Mouse (Mus musculus): ENCODE data around the gene Lime1. TPM values are rescaled to one million over a fixed set of nuclear protein-coding genes. Genes with fewer than 3 reads are reported as not detected.

The Lime1 gene
- total RNA-seq, 4 experiments from 2014 or later = 4.6 to 5.1 (median 4.8) TPM

GRCm38 (mm10) chr2:181391022-181391421 is 11.1 kb downstream of the Lime1 start:
- no peak for DNase-seq (ENCODE audit: low spot score)

DNA sequence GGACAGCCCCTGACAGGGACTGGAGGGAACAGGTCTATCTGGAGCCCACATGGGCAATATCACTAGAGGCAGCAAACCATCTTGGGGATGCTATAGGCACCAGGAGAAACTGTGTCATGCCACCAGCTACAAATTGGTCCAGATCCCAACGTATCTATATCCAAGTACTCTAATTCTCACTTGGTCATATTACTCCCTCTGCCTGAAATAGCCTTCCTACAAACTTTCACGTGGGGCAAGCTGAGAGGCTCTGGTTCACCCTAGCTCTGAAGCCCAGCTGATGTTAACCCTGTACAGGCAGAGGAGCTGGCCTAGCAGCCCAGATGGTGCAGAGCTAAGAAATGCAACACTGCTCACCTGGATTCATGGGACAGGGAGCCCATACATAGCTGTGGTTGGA is 11.7 kb downstream of the Lime1 start:
- no peak for DNase-seq (ENCODE audit: low spot score)

DNA sequence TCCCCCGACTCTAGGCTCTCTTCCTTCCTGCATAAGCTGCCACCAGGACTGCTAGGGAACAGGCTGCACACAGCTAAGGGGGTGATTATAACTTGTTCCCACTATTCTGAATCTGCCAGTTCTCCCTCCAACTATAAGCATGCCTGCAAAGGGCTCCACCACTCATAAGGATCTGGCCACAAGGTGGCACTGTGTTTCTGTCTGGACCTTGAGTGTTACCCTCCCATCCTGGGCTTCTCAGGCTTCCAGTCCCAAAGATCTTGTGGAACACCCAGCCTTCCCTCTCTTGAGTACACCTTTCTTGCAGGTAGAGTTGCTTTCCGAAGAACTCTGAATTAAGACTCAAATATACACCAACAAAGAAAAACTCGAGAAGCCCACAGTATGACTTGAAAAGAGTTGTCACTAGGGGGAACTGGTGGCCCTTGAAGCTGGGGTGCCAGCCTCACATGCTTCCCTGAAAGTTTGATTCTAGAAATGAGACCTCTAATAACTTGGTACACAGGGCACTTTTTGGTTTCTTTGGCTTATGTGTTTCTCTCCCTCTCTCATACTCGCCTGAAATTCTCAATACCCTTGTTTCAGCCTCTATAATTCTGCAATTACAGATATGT is 12.8 kb downstream of the Lime1 start:
- peak; percentile 82 for DNase-seq (ENCODE audit: low spot score)

GRCm38 (mm10) chr2:181394086-181394485 is 14.2 kb downstream of the Lime1 start:
- DNase-seq (ENCODE audit: low spot score) = no peak

DNA sequence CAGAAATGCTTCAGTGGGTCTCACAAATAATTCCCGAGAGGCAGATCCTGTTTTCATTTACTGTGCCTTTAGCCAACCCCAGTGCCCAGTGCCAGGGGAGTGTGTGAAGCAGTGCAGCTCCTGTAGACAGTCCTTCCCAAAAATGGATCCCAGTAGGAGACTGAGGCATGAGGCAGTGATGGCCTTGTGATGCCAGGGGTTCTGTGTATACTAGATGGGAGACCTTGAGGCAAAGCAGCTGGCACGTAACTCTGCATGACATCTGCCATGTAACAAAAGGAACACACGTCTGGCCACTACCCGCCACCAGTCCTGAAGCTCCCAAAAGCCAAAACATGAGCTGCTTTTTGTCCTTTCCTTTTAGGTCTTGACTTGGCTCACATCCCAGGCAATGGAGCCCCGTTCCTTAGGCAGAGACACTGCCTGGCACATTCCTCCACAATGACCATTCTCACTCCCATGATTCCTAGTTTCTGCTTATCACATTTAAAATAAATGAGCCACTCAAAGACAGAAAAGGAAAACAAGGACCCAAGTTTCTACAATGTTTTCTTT is 17.4 kb downstream of the Lime1 start:
- no peak for DNase-seq (ENCODE audit: low spot score)

DNA sequence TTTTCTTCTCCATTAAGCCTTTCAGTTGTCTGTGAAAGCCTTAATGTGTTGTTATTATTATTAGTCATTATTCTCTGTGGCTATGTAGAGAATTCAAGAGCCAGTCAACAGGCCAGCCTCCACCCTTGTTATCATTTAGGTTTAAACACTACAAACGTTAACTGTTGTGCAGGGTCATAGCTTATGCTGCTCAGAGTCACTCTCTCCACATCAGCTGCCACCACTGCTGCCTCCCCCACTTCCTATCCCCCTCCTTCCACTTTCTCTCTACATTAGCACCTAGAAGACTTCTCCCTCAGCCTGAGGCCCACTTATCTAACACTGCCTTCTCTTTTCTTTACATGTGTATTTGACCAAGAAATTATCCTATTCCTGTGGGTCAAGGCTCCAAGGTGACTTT is 21.6 kb downstream of the Lime1 start:
- no peak for DNase-seq (ENCODE audit: low spot score)

GRCm38 (mm10) chr2:181403722-181404121 is 23.8 kb downstream of the Lime1 start:
- DNase-seq (ENCODE audit: low spot score) = no peak

DNA sequence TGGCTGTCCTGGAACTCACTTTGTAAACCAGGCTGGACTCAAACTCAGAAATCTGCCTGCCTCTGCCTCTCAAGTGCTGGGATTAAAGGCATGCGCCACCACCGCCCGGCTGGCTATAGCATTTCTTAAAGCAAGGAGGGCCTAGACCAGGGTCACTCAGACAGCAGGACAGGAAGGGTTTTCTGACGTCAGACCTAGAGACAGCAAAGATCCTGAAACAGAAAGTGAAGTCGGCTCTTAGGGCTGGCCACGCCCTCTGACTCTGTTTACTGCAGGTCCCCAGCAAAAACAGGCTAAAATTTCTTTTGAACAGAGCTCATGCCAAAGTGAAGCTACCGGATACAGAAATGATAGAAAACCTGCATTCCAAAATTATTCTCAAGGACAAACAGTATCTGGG is 29.8 kb downstream of the Lime1 start:
- DNase-seq (ENCODE audit: low spot score) = no peak

DNA sequence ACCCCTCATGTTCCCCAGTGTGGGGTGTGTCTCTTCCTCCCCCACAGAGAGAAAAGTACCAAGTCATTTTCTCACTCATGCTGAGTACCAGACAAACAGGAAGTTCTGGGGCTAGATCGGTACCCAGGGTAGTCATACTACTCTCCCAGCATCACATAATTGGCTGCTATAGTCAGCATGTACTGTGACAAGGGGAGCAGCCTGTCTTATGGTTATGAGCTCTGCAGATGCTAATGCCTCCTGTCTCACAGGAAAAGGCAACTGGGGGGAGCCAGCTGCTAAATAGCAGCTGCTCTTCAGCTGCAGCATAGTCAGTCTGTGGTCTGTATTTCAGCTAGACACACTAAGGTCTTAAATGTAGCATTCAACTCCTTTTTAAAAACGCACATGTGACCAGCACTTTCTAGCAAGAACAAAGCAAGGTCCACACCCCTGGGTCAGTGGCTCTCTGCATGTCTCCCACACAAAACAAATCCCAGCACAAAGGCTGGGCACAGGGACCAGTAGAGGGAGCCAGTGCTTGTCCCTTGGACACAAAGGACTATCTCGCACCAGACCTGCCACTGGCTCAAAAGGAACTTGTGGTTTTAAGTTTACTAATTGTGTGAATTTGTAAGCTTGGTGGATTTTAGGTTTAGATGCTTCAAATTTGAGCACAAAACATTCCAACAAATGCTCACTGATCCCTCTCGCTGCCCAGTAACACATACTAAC is 31.0 kb downstream of the Lime1 start:
- DNase-seq (ENCODE audit: low spot score) = peak; percentile 72

DNA sequence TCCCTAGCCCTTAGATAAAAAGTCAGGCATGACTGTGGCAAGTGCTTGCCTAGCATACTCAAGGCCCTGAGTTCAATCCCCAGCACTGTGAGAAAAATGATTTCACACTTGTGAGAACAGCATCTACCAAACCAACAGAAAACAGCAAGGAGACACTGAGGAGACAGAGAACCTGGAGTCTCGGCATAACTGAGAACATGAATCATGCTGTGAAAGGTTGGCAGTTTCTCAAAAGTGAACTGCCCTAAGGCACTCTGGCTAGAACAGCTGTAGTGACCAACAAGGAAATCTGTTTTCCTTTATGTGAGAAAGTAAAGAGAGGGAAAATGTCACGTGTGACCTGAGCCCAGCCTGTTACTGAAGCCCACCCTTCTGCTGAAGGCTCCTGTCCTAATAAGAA is 33.3 kb downstream of the Lime1 start:
- DNase-seq (ENCODE audit: low spot score) = no peak

- peak; percentile 41 for DNase-seq (ENCODE audit: low spot score)
These were observed 36.1 kb downstream of the Lime1 start for GRCm38 (mm10) chr2:181415945-181416344.

DNA sequence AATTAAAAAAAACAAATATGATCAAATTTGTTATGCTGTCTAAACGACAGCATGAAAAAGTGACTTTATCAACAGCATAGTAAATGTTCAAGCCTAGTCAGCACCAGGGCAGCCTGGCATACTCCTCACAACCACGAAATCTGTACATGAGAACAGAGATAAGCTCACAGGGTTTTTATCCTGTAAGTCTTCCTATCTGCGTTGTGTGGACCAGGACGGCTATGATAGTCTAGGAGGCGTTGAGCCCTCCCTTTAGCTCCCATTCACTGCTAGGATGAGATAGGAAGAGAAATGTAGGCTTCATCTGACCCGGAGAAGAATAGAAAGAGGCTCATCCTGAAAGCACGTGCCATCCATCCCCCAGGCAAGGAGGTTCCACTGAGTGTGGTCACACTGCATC is 39.5 kb downstream of the Lime1 start:
- DNase-seq (ENCODE audit: low spot score) = no peak

- no peak for DNase-seq (ENCODE audit: low spot score)
These were observed 40.5 kb downstream of the Lime1 start for GRCm38 (mm10) chr2:181420426-181420825.

DNA sequence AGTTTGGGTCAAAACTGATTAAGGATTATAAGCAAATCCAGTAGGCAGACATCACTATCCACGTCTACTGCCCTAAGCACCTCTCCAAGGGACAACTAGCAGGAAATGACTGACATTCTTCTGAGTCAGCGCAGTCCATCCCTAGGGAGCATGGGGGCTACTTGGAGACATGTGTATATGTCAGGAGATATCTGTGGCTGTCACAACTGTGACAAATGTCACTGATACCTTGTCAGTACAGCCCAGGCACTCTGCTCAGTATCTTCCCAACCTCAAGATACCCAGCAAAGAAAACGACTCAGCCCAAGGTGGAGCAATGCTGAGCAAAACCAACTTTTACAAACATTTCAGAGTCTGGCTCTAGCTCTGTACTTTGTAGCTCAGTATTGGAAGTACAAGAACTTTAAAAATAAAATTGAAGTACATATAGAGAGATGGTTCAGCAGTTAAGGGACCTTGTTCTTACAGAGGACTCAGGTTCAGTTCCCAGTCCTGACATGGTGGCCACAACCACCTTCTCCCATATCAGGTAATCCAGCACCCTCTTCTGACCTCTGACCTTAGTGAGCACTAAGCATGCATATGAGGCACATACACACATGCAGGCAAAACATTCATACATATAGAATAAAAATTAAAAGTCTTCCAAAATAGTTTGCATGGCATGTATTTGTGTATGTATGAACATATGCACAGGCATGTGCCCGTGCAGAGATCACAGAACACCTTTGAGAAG is 41.2 kb downstream of the Lime1 start:
- DNase-seq (ENCODE audit: low spot score) = no peak

DNA sequence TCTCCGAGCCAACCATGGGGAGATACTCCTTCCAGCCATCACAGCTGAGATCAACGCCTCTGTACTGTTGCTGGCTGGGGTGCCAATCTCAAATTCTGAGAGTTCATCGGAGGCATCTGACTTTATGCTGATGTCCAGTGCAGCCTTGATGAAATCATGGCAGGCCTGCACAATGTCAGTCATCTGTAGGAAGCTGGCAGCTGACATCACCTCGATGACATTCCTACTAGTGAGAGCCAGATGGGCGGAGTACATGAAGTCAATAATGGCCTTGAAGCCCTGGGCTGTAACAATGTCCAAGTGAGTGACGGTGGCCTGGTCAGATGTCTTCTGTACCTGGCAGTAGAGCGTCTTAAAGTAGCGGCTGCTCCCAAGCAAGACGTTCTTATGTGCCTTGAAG is 44.0 kb downstream of the Lime1 start:
- DNase-seq (ENCODE audit: low spot score) = peak; percentile 19

Other genes with a start within 250 kb of the Lime1 start
- gene Kcnq2, start 244.8 kb upstream of the Lime1 start, total RNA-seq (2022) = under 1 TPM in 3 of 4 experiments, not detected in 1; 0.06 to 0.12 (median 0.09) TPM
- 1,000 to 10,000 TPM; 1,613 to 1,715 (median 1,670) TPM for gene Eef1a2, start 223.1 kb upstream of the Lime1 start, total RNA-seq (2022)
- gene Ppdpf, start 192.8 kb upstream of the Lime1 start, total RNA-seq (2022) = 10 to 100 TPM; 45.3 to 54.3 (median 52.4) TPM
- gene Ptk6, start 177.3 kb upstream of the Lime1 start, total RNA-seq (2022) = not detected
- under 1 TPM; 0.30 to 0.46 (median 0.38) TPM for gene Srms, start 166.9 kb upstream of the Lime1 start, total RNA-seq (2022)
- not detected for gene Fndc11, start 160.1 kb upstream of the Lime1 start, total RNA-seq (2022)
- gene Helz2, start 138.1 kb upstream of the Lime1 start, total RNA-seq (2022) = 1 to 10 TPM; 7.9 to 9.5 (median 9.0) TPM
- 1 to 10 TPM; 6.9 to 8.8 (median 7.7) TPM for gene Gmeb2, start 92.0 kb upstream of the Lime1 start, total RNA-seq (2022)
- gene Stmn3, start 65.6 kb upstream of the Lime1 start, total RNA-seq (2022) = under 1 TPM in 2 of 4 experiments, not detected in 2; 0.30 to 0.47 TPM
- 10 to 100 TPM in 2 of 4 experiments, 1 to 10 TPM in 2; 8.1 to 13.0 (median 10.0) TPM for gene Rtel1, start 60.3 kb upstream of the Lime1 start, total RNA-seq (2022)
- 10 to 100 TPM; 17.4 to 22.9 (median 18.1) TPM for gene Zgpat, start 15.2 kb upstream of the Lime1 start, total RNA-seq (2022)
- 10 to 100 TPM; 50.2 to 56.0 (median 53.9) TPM for gene Arfrp1, start 14.7 kb upstream of the Lime1 start, total RNA-seq (2022)
- 10 to 100 TPM in 2 of 4 experiments, 1 to 10 TPM in 2; 8.9 to 11.5 (median 10.5) TPM for gene Zbtb46, start 79.3 kb downstream of the Lime1 start, total RNA-seq (2022)
- not detected for gene Abhd16b, start 113.1 kb downstream of the Lime1 start, total RNA-seq (2022)
- gene Tpd52l2, start 117.1 kb downstream of the Lime1 start, total RNA-seq (2022) = 10 to 100 TPM; 65.6 to 72.6 (median 66.5) TPM
- gene Dnajc5, start 140.4 kb downstream of the Lime1 start, total RNA-seq (2022) = 10 to 100 TPM; 57.8 to 71.4 (median 65.0) TPM
- 10 to 100 TPM; 26.8 to 39.2 (median 35.0) TPM for gene Uckl1, start 204.8 kb downstream of the Lime1 start, total RNA-seq (2022)
- 10 to 100 TPM; 34.3 to 42.6 (median 35.0) TPM for gene Prpf6, start 211.8 kb downstream of the Lime1 start, total RNA-seq (2022)
- 10 to 100 TPM; 11.0 to 18.7 (median 14.0) TPM for gene Zfp512b, start 212.7 kb downstream of the Lime1 start, total RNA-seq (2022)
- gene Samd10, start 219.1 kb downstream of the Lime1 start, total RNA-seq (2022) = 1 to 10 TPM; 1.2 to 1.6 (median 1.5) TPM

Measured in heart, adult 8-10 months (tissue).